Mouse (Mus musculus): ENCODE results near the gene Abt1. TPM values are rescaled to one million over a fixed set of nuclear protein-coding genes. Genes with fewer than 3 reads are reported as not detected.

The Abt1 gene
- total and polyA plus RNA-seq, 2 experiments from 2014 or later = 6.8 to 7.4 TPM

- peak overlapping the region; percentile 84 for H3K4me2 ChIP-seq (ENCODE audit: low read depth, low read length)
- TF ChIP-seq CTCF (IDR thresholded peaks at IDR 0.05; ENCODE audit: low read depth) (no peak), EP300 (IDR thresholded peaks at IDR 0.05; ENCODE audit: low read depth) (no peak)
- ATAC-seq (ENCODE audit: insufficient read depth, low read depth) = 0 out of 2 replicates have a peak, but pooled peaks have one; percentile 4
- peaks cover 14% of the 10 kb centered on the region for H3K36me3 ChIP-seq (replicated peaks; ENCODE audit: control insufficient read depth, insufficient read depth, low read length)
- H3K4me1 ChIP-seq (ENCODE audit: control insufficient read depth, insufficient read depth) = peaks cover 19% of the 10 kb centered on the region
- H3K9me3 ChIP-seq (replicated peaks; ENCODE audit: control insufficient read depth, low read length) = no peaks in the 10 kb centered on the region
- WGBS = under 1% methylated on average over 10 of the region's 10 CpGs
- DNase-seq (ENCODE audit: low spot score) = no peak
- peak overlapping the region; percentile 84 for H3K4me3 ChIP-seq (ENCODE audit: low read depth, low read length)
- peak overlapping the region; percentile 74 for H3K9ac ChIP-seq (replicated peaks; ENCODE audit: low read depth, low read length)
- no peaks in the 10 kb centered on the region for H3K27me3 ChIP-seq (ENCODE audit: control insufficient read depth, insufficient read depth, low read length)
- peak overlapping the region; percentile 89 for H3K27ac ChIP-seq (ENCODE audit: low read depth)
These were observed 54.3 kb downstream of the Abt1 start for GRCm38 (mm10) chr13:23369421-23369765.

- ATAC-seq (ENCODE audit: insufficient read depth, low read depth) (peak; percentile 99), DNase-seq (ENCODE audit: low spot score) (peak; percentile 92)
- H3K4me3 ChIP-seq (ENCODE audit: low read depth, low read length) = peak within 1 kb of the TSS; percentile 84
- TF ChIP-seq EP300 (IDR thresholded peaks at IDR 0.05; ENCODE audit: low read depth) (0 out of 2 replicates have a peak, but pooled peaks have one; percentile 6), CTCF (IDR thresholded peaks at IDR 0.05; ENCODE audit: low read depth) (no peak)
- WGBS = under 1% methylated on average over 55 of the region's 55 CpGs
- no peaks in the 10 kb centered on the region for H3K27me3 ChIP-seq (ENCODE audit: control insufficient read depth, insufficient read depth, low read length)
- H3K36me3 ChIP-seq (replicated peaks; ENCODE audit: control insufficient read depth, insufficient read depth, low read length) = peaks cover 19% of the 10 kb centered on the region
- H3K4me1 ChIP-seq (ENCODE audit: control insufficient read depth, insufficient read depth) = peaks cover 19% of the 10 kb centered on the region
- peak within 1 kb of the TSS; percentile 74 for H3K9ac ChIP-seq (replicated peaks; ENCODE audit: low read depth, low read length)
- peak within 1 kb of the TSS; percentile 84 for H3K4me2 ChIP-seq (ENCODE audit: low read depth, low read length)
- peak within 1 kb of the TSS; percentile 89 for H3K27ac ChIP-seq (ENCODE audit: low read depth)
- H3K9me3 ChIP-seq (replicated peaks; ENCODE audit: control insufficient read depth, low read length) = no peaks in the 10 kb centered on the region
These were observed 54.9 kb downstream of the Abt1 start, which contains the start of gene Zfp322a for GRCm38 (mm10) chr13:23368583-23369420. Zfp322a (minus strand) TSS chr13:23369208.

Other genes with a start within 250 kb of the Abt1 start
- gene Vmn1r220, start 235.9 kb downstream of the Abt1 start, total RNA-seq (2014; rRNA removed; ENCODE audit: low replicate concordance) = not detected in 2 replicates
- gene Vmn1r220, start 235.9 kb downstream of the Abt1 start, polyA plus RNA-seq (2015; fragmentation: Nextera tagmentation; extraction: Ambion mirVana) = not detected in 2 replicates
- gene Vmn1r221, start 209.7 kb downstream of the Abt1 start, total RNA-seq (2014; rRNA removed; ENCODE audit: low replicate concordance) = not detected in 2 replicates
- not detected in 2 replicates for gene Vmn1r221, start 209.7 kb downstream of the Abt1 start, polyA plus RNA-seq (2015; fragmentation: Nextera tagmentation; extraction: Ambion mirVana)
- not detected in 2 replicates for gene Vmn1r222, start 187.9 kb downstream of the Abt1 start, total RNA-seq (2014; rRNA removed; ENCODE audit: low replicate concordance)
- gene Vmn1r222, start 187.9 kb downstream of the Abt1 start, polyA plus RNA-seq (2015; fragmentation: Nextera tagmentation; extraction: Ambion mirVana) = not detected in 2 replicates
- gene Vmn1r223, start 176.7 kb downstream of the Abt1 start, total RNA-seq (2014; rRNA removed; ENCODE audit: low replicate concordance) = not detected in 2 replicates
- not detected in 2 replicates for gene Vmn1r223, start 176.7 kb downstream of the Abt1 start, polyA plus RNA-seq (2015; fragmentation: Nextera tagmentation; extraction: Ambion mirVana)
- gene Zfp322a, start 54.7 kb downstream of the Abt1 start, total RNA-seq (2014; rRNA removed; ENCODE audit: low replicate concordance) = 10.0 and 11.9 TPM in 2 replicates
- gene Zfp322a, start 54.7 kb downstream of the Abt1 start, polyA plus RNA-seq (2015; fragmentation: Nextera tagmentation; extraction: Ambion mirVana) = 27.0 and 28.1 TPM in 2 replicates
- gene Btn1a1, start 42.0 kb upstream of the Abt1 start, total RNA-seq (2014; rRNA removed; ENCODE audit: low replicate concordance) = 0.27 TPM in 1 of 2 replicates, not detected in the other
- 0.14 and 0.18 TPM in 2 replicates for gene Btn1a1, start 42.0 kb upstream of the Abt1 start, polyA plus RNA-seq (2015; fragmentation: Nextera tagmentation; extraction: Ambion mirVana)
- not detected in 2 replicates for gene Btn2a2, start 65.0 kb upstream of the Abt1 start, total RNA-seq (2014; rRNA removed; ENCODE audit: low replicate concordance)
- 0.04 and 0.15 TPM in 2 replicates for gene Btn2a2, start 65.0 kb upstream of the Abt1 start, polyA plus RNA-seq (2015; fragmentation: Nextera tagmentation; extraction: Ambion mirVana)
- gene Hist1h4h, start 107.2 kb upstream of the Abt1 start, total RNA-seq (2014; rRNA removed; ENCODE audit: low replicate concordance) = 3,824 and 4,565 TPM in 2 replicates
- 30.4 and 37.5 TPM in 2 replicates for gene Hist1h4h, start 107.2 kb upstream of the Abt1 start, polyA plus RNA-seq (2015; fragmentation: Nextera tagmentation; extraction: Ambion mirVana)
- 369 and 922 TPM in 2 replicates for gene Hist1h2af, start 110.0 kb upstream of the Abt1 start, total RNA-seq (2014; rRNA removed; ENCODE audit: low replicate concordance)
- gene Hist1h2af, start 110.0 kb upstream of the Abt1 start, polyA plus RNA-seq (2015; fragmentation: Nextera tagmentation; extraction: Ambion mirVana) = 1.3 and 2.6 TPM in 2 replicates
- gene Hist1h3g, start 111.6 kb upstream of the Abt1 start, total RNA-seq (2014; rRNA removed; ENCODE audit: low replicate concordance) = 709 and 989 TPM in 2 replicates
- 2.4 and 2.5 TPM in 2 replicates for gene Hist1h3g, start 111.6 kb upstream of the Abt1 start, polyA plus RNA-seq (2015; fragmentation: Nextera tagmentation; extraction: Ambion mirVana)
- 82.5 and 133 TPM in 2 replicates for gene Hist1h2bh, start 119.5 kb upstream of the Abt1 start, total RNA-seq (2014; rRNA removed; ENCODE audit: low replicate concordance)
- gene Hist1h2bh, start 119.5 kb upstream of the Abt1 start, polyA plus RNA-seq (2015; fragmentation: Nextera tagmentation; extraction: Ambion mirVana) = 0.25 and 0.31 TPM in 2 replicates
- 441 and 779 TPM in 2 replicates for gene Hist1h3f, start 120.2 kb upstream of the Abt1 start, total RNA-seq (2014; rRNA removed; ENCODE audit: low replicate concordance)
- 0.29 and 0.45 TPM in 2 replicates for gene Hist1h3f, start 120.2 kb upstream of the Abt1 start, polyA plus RNA-seq (2015; fragmentation: Nextera tagmentation; extraction: Ambion mirVana)
- 2,919 and 3,073 TPM in 2 replicates for gene Hist1h4f, start 127.8 kb upstream of the Abt1 start, total RNA-seq (2014; rRNA removed; ENCODE audit: low replicate concordance)
- gene Hist1h4f, start 127.8 kb upstream of the Abt1 start, polyA plus RNA-seq (2015; fragmentation: Nextera tagmentation; extraction: Ambion mirVana) = 0.65 TPM in 1 of 2 replicates, not detected in the other
- gene Hist1h1d, start 129.4 kb upstream of the Abt1 start, total RNA-seq (2014; rRNA removed; ENCODE audit: low replicate concordance) = 61.7 and 66.1 TPM in 2 replicates
- gene Hist1h1d, start 129.4 kb upstream of the Abt1 start, polyA plus RNA-seq (2015; fragmentation: Nextera tagmentation; extraction: Ambion mirVana) = 0.16 and 0.20 TPM in 2 replicates
- gene Hist1h3e, start 138.5 kb upstream of the Abt1 start, total RNA-seq (2014; rRNA removed; ENCODE audit: low replicate concordance) = 625 and 977 TPM in 2 replicates
- 0.70 and 0.97 TPM in 2 replicates for gene Hist1h3e, start 138.5 kb upstream of the Abt1 start, polyA plus RNA-seq (2015; fragmentation: Nextera tagmentation; extraction: Ambion mirVana)
- gene Hist1h2ae, start 147.4 kb upstream of the Abt1 start, total RNA-seq (2014; rRNA removed; ENCODE audit: low replicate concordance) = 171 and 312 TPM in 2 replicates
- gene Hist1h2ae, start 147.4 kb upstream of the Abt1 start, polyA plus RNA-seq (2015; fragmentation: Nextera tagmentation; extraction: Ambion mirVana) = 12.1 and 14.3 TPM in 2 replicates
- gene Hist1h2bg, start 147.5 kb upstream of the Abt1 start, total RNA-seq (2014; rRNA removed; ENCODE audit: low replicate concordance) = 1,110 and 1,666 TPM in 2 replicates
- gene Hist1h2bg, start 147.5 kb upstream of the Abt1 start, polyA plus RNA-seq (2015; fragmentation: Nextera tagmentation; extraction: Ambion mirVana) = 2.5 and 4.3 TPM in 2 replicates
- gene Hist1h2bf, start 150.3 kb upstream of the Abt1 start, total RNA-seq (2014; rRNA removed; ENCODE audit: low replicate concordance) = 603 and 951 TPM in 2 replicates
- 1.3 and 1.6 TPM in 2 replicates for gene Hist1h2bf, start 150.3 kb upstream of the Abt1 start, polyA plus RNA-seq (2015; fragmentation: Nextera tagmentation; extraction: Ambion mirVana)
- gene Hist1h2ad, start 150.5 kb upstream of the Abt1 start, total RNA-seq (2014; rRNA removed; ENCODE audit: low replicate concordance) = 568 and 769 TPM in 2 replicates
- 0.27 and 1.8 TPM in 2 replicates for gene Hist1h2ad, start 150.5 kb upstream of the Abt1 start, polyA plus RNA-seq (2015; fragmentation: Nextera tagmentation; extraction: Ambion mirVana)
- gene Hist1h3d, start 151.9 kb upstream of the Abt1 start, total RNA-seq (2014; rRNA removed; ENCODE audit: low replicate concordance) = 116 and 155 TPM in 2 replicates
- 1.2 and 1.8 TPM in 2 replicates for gene Hist1h3d, start 151.9 kb upstream of the Abt1 start, polyA plus RNA-seq (2015; fragmentation: Nextera tagmentation; extraction: Ambion mirVana)
- gene Hist1h4d, start 157.7 kb upstream of the Abt1 start, total RNA-seq (2014; rRNA removed; ENCODE audit: low replicate concordance) = 1,649 and 2,136 TPM in 2 replicates
- 18.8 and 21.2 TPM in 2 replicates for gene Hist1h4d, start 157.7 kb upstream of the Abt1 start, polyA plus RNA-seq (2015; fragmentation: Nextera tagmentation; extraction: Ambion mirVana)
- 253 and 309 TPM in 2 replicates for gene Hist1h2be, start 197.3 kb upstream of the Abt1 start, total RNA-seq (2014; rRNA removed; ENCODE audit: low replicate concordance)
- 0.82 and 1.2 TPM in 2 replicates for gene Hist1h2be, start 197.3 kb upstream of the Abt1 start, polyA plus RNA-seq (2015; fragmentation: Nextera tagmentation; extraction: Ambion mirVana)
- gene Hist1h1e, start 198.7 kb upstream of the Abt1 start, total RNA-seq (2014; rRNA removed; ENCODE audit: low replicate concordance) = 271 and 391 TPM in 2 replicates
- gene Hist1h1e, start 198.7 kb upstream of the Abt1 start, polyA plus RNA-seq (2015; fragmentation: Nextera tagmentation; extraction: Ambion mirVana) = 5.6 and 6.7 TPM in 2 replicates